Mouse (Mus musculus) regulatory T cell (primary cell): ENCODE results near the gene Nlrp5.
"Not testable (repeated sequence)": the region's sequence is repeated elsewhere in the genome, so short reads cannot be mapped to it uniquely, and the experiment has no call there.

Experiments used
- in situ Hi-C: fragments of 300-600 bp; cut with MboI, MseI; formaldehyde crosslinking; loops from one replicate; pipeline ENCODE4 v1.15.1; 2025; ENCODE audit warnings: high pct_unique_total_duplicates

Nlrp5 gene

DNA sequence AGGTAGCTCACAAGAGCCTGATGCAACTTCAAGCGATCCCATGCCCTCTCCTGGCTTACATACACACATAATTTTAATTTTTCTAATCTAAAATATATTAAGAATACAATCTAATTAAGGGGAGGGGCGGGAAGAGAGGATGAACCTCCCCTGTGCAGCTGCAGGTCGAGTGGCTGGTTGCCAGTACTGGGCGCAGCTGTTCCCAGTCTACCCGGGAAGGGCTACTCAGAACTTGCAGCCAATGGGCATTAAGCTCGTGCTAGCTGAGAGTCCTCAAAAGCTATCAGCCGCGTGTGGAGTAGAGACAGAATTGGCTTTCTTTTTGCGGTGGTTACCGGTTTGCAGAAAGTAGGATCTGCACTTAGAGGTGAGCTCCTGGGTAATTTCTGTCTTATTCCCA, at the start of gene Nlrp5:
Gene Nlrp5, plus strand, starts transcription at position 301 of the 400 bp plus-strand sequence.
- in situ Hi-C loops: loop anchor here (5.0 kb wide), 1 partner anchor 257 kb away; no protein-coding TSS in a partner anchor

DNA sequence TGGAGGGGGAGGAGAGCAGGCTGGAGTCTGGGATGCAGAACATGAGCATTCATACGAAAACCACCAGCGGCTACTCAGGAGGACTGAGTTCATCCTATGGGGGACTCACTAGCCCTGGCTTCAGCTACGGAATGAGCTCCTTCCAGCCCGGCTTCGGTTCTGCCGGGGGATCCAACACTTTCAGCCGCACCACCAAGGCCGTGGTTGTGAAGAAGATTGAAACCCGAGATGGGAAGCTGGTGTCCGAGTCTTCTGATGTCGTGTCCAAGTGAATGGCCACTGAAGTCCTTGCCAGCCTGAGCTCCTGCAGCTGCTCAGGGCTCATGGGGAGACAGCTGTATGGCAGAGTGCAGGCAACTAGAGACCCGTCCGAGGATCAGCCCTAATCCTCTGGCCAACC, 27.4 kb upstream of the Nlrp5 start:
- in situ Hi-C loops: not testable (repeated sequence)

GRCm38 (mm10) chr7:23470201-23470600, 84.5 kb downstream of the Nlrp5 start:
- in situ Hi-C loops: loop anchor here (5.0 kb wide), 1 partner anchor 87 kb away; no protein-coding TSS in a partner anchor

GRCm38 (mm10) chr7:23470832-23471231, 85.1 kb downstream of the Nlrp5 start:
- in situ Hi-C loops: loop anchor here (5.0 kb wide), 1 partner anchor 86 kb away; no protein-coding TSS in a partner anchor

DNA sequence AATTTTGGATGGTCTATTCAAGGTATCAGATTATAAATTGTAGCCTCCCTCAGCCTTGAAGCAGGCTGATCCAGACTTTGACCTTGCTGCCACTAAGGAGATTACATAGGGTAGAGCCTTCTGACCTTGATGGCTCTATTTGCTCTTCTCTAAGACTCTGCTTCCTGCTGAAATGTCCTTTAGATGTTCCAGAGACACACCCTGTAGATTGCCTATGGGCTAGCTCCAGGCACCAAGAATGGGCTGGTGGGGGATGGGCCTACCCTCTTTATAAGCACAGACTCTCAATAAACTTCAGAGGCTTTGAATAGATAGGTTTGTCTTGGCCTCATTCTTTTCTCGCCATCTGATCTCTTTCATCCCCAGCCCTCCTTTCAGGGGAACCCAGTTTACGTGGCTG, 87.2 kb downstream of the Nlrp5 start:
- in situ Hi-C loops: loop anchor here (5.0 kb wide), 1 partner anchor 84 kb away; no protein-coding TSS in a partner anchor
